Mouse (Mus musculus) ES-Bruce4 (cell line): ENCODE results near the gene C77080. TPM values are rescaled to one million over a fixed set of nuclear protein-coding genes. Genes with fewer than 3 reads are reported as not detected.

Experiments
- H3K27ac ChIP-seq: 2 replicates; pipeline ENCODE4 v1.5.1; 2012; ENCODE audit warnings: low read length, inconsistent platforms; ENCODE audit not compliant: insufficient read depth
- H3K27me3 ChIP-seq: 2 replicates; pipeline ENCODE4 v1.6.1; 2012; ENCODE audit warnings: mild to moderate bottlenecking, low read length, inconsistent platforms; ENCODE audit not compliant: control insufficient read depth, poor library complexity, insufficient read depth, severe bottlenecking
- H3K36me3 ChIP-seq: 2 replicates; pipeline ENCODE4 v1.6.1; 2012; ENCODE audit warnings: inconsistent platforms, mild to moderate bottlenecking, low read length, moderate library complexity; ENCODE audit not compliant: control insufficient read depth, poor library complexity, insufficient read depth, severe bottlenecking
- H3K4me1 ChIP-seq: one replicate; pipeline ENCODE4 v1.8.1; 2011; ENCODE audit warnings: low read length; ENCODE audit not compliant: control insufficient read depth, insufficient read depth
- H3K4me3 ChIP-seq: 2 replicates; pipeline ENCODE4 v1.5.1; 2011; ENCODE audit warnings: low read depth, mild to moderate bottlenecking, low read length
- H3K9ac ChIP-seq: 2 replicates; pipeline ENCODE4 v1.6.1; 2012; ENCODE audit warnings: low read depth, mild to moderate bottlenecking, inconsistent platforms; ENCODE audit not compliant: poor library complexity, severe bottlenecking
- H3K9me3 ChIP-seq: replicated peaks from 2 replicates; pipeline ENCODE4 v1.6.1; 2012; ENCODE audit warnings: mild to moderate bottlenecking, low read length, inconsistent platforms; ENCODE audit not compliant: control insufficient read depth, poor library complexity, insufficient read depth, severe bottlenecking
- CTCF ChIP-seq: IDR thresholded peaks from one replicate; pipeline ENCODE4 v1.8.1; 2011; ENCODE audit warnings: low read depth, low read length
- EP300 ChIP-seq: IDR thresholded peaks from 2 replicates; pipeline ENCODE4 v1.6.1; 2011; ENCODE audit warnings: low read depth, low read length; ENCODE audit not compliant: insufficient read depth
- POLR2A ChIP-seq: IDR thresholded peaks from one replicate; pipeline ENCODE4 v1.8.1; 2011; ENCODE audit warnings: low read length; ENCODE audit not compliant: insufficient read depth
- polyA plus RNA-seq: library from polyadenylated mRNA; stranded (reverse); fragments of >200 nt; gene quantifications from 2 replicates; pipeline ENCODE4 v1.2.4, GENCODE M21; 2011; ENCODE audit warnings: low read depth; ENCODE audit not compliant: missing spikeins, insufficient read depth, insufficient read length

The C77080 gene
- polyA plus RNA-seq, 1 experiment: 50.2 TPM

DNA sequence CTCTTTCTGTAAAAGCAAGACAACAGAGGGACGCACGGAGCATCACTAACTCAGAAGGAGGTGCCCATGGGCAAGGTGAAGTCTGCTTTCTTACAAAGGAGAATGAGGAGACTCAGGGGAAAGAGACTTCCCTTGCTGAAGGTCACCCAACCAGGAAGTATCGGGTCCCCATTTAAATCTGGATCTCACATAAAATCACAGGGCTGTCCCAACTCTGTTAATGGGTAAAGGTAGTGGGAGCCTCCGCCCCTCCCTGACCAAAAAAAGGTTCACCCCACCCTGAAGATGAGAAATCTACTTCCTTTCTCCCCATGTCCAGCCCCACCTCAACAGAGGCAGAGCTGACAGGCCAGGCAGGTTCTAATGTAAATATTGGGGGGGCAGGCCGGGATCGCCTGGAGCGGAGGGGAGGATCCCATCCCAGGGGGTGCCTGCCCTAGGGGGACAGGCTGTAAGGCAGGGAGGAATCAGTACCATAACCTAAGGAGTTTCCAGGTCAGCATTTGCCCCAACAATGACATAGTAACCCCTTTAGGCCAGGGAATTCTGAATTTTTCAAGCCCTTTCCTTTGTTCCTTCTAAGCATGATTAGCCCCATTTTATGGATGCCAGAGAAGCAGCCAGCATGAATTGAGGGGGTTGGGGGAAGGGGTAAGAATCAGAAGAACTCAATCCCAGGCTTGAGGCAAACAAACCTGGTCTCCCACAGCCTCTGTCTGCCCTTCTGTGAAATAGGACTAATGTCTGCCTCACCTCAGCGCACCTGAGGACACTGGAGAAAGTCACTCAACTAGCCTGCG is 28.4 kb downstream of the C77080 start:
- TF ChIP-seq POLR2A (no peak), CTCF (no peak), EP300 (peak; percentile 91)
- peak overlapping the region; percentile 47 for H3K4me3 ChIP-seq
- no peaks in the 10 kb centered on the region for H3K36me3 ChIP-seq
- H3K9ac ChIP-seq: peak overlapping the region; percentile 34
- H3K27me3 ChIP-seq: no peaks in the 10 kb centered on the region
- no peaks in the 10 kb centered on the region for H3K9me3 ChIP-seq
- peak overlapping the region; percentile 94 for H3K27ac ChIP-seq
- H3K4me1 ChIP-seq: peaks cover 17% of the 10 kb centered on the region

DNA sequence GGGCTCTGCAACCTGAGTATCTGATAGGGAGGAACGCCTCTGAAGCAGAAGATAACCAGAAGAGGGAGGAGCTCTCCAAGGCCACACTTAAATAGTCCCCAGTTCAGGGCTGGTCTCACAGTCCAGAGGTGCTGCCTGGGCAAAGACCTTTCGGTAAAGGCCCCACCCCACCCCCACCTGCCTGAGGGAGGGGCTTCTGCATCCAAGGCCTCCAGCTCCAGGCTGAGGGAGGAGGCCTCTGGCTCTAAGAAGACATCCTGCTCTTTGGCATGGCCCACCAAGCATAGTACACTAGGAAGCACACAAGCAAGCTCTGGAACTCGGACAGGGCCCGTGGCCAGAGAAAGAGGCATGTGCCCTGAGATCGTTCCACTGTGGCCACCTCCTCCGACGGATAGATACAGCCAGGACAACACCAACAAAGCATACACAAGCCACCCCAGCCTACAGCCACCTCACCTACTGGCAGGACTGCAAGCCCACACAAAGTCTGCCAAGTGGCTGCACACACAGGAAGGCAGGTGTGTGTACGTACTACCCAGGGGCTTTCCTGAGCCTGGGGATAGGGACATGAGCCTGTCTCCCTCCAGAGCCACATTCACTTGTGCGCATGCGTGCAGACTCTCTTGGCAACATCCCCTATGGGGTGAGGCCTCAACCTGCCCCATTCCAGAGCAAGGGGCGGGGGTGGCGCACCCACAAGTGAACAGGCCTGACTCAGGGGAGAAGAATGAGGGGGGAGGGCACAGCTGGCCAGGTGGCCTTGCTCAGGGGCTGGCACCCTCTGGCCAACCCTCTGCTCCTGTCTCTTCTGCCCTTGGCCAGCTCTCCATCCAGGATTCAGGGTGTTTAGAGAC is 29.4 kb downstream of the C77080 start:
- peak overlapping the region; percentile 94 for H3K27ac ChIP-seq

DNA sequence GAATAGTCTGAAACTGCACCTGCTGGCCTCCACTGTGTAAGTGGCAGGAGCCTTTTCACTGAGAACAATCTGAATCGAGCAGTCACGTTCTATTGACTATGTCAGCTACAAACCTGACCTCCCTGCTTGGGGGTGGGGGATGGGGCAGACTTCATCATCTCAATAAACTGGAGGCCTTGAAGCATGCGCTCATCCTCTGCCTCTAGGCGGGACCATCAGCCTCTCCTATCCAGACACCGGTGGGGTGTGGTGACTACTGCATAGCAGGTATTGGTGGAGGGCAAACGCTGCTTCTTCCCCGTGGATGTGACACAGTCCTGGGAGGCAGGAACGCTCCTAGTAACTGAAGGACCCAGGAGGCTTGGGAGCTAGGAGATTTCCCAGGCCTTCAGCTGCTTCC is 30.3 kb downstream of the C77080 start:
- peak overlapping the region; percentile 94 for H3K27ac ChIP-seq
- H3K9me3 ChIP-seq: no peaks in the 10 kb centered on the region
- H3K4me3 ChIP-seq: peak overlapping the region; percentile 30
- peak overlapping the region; percentile 34 for H3K9ac ChIP-seq
- no peaks in the 10 kb centered on the region for H3K36me3 ChIP-seq
- TF ChIP-seq CTCF (no peak), POLR2A (no peak), EP300 (peak; percentile 78)
- peaks cover 12% of the 10 kb centered on the region for H3K4me1 ChIP-seq
- H3K27me3 ChIP-seq: no peaks in the 10 kb centered on the region

More for the DNA sequence above, 29.4 kb downstream of the C77080 start:
- TF ChIP-seq POLR2A (no peak), CTCF (no peak), EP300 (peak; percentile 97)
- Histone ChIP-seq H3K9me3 (no peaks in the 10 kb centered on the region), H3K27me3 (no peaks in the 10 kb centered on the region), H3K9ac (peak overlapping the region; percentile 34), H3K4me3 (peak overlapping the region; percentile 47), H3K36me3 (no peaks in the 10 kb centered on the region), H3K4me1 (peaks cover 12% of the 10 kb centered on the region)

DNA sequence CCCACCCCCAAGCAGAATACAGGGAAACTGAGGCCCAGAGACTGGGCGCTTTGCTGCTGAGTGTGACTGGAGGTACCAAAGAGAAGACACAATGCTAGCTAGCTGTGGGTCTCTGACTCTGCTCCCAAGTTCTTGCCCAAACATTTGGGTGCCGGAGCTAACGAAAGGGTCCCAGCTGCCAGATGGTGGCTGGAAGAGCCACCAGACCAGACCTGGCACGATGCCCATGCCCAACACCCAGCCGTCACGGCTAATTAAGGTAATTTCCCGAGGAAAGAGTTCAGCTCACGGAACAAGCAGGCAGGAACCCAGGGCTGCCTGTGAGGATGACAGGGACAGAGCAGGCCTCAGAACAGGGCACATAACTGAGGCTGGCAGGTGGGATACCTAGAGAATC is 33.2 kb downstream of the C77080 start:
- Histone ChIP-seq H3K27ac (peak overlapping the region; percentile 76), H3K4me1 (peaks cover 6% of the 10 kb centered on the region), H3K27me3 (no peaks in the 10 kb centered on the region), H3K36me3 (peaks cover 18% of the 10 kb centered on the region), H3K9me3 (no peaks in the 10 kb centered on the region), H3K9ac (peak overlapping the region; percentile 46), H3K4me3 (peak overlapping the region; percentile 76)
- TF ChIP-seq EP300 (no peak), POLR2A (no peak), CTCF (no peak)

DNA sequence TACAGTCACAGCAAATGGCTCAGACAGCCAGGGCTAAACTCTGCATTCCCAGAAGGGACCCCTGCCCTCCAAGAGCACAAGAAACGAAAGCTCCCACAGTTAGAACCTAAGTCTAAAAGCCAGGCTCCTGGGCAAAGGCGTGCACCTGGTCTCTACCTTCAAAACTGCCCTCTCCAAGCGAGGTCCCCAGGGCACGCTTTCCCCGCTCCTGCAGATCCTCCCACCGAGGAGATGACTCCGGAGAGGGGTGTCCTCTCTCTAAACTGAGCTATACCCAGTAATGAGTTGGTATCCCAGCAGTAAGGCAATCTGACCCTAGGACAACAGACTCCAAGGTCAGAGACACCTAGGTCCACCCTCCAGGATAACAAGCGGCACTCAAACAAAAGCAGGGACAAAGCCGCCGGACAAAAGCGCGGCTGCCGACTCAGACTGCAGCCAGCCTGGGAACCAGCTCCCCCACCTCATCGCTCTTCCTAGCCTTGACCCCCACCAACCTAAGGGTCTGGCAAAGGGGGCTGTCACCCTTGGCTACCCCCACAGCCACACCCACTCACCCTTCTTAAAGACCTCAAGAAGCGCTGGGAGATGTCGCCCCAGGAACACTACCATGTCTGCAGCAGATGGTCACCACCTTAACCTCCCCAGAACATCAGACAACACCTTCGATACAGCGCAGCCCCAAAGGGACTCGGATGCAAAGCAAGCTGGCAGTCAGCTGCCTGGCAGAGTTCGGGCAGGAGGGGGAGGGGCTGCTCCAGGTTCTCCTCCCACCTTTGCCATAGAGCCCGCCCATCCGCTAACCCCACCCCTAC is 33.8 kb downstream of the C77080 start:
- Histone ChIP-seq H3K27ac (peak overlapping the region; percentile 89), H3K9ac (peak overlapping the region; percentile 46), H3K4me1 (peaks cover 6% of the 10 kb centered on the region), H3K36me3 (peaks cover 18% of the 10 kb centered on the region), H3K27me3 (no peaks in the 10 kb centered on the region), H3K4me3 (peak overlapping the region; percentile 76), H3K9me3 (no peaks in the 10 kb centered on the region)
- TF ChIP-seq CTCF: no peak
- TF ChIP-seq EP300: peak; percentile 84
- TF ChIP-seq POLR2A: no peak
